Mouse (Mus musculus) neural tube, embryonic 10.5 days (tissue): ENCODE results near the gene Spata33.
A peak's percentile ranks its signal among the peaks of the same experiment; 100 is the strongest.
"Not testable (repeated sequence)": the region's sequence is repeated elsewhere in the genome, so short reads cannot be mapped to it uniquely, and the experiment has no call there.

Experiments
- DNase-seq: peaks from one replicate; pipeline ENCODE4 v3.0.0-alpha.2; 2017; ENCODE audit warnings: low spot score; ENCODE audit errors: extremely low spot score

Spata33 gene

GRCm38 (mm10) chr8:123233300-123233699 is 20.7 kb downstream of the Spata33 start:
- DNase-seq: no peak

- no peak for DNase-seq
These were observed 21.1 kb downstream of the Spata33 start for GRCm38 (mm10) chr8:123233760-123234159.

- DNase-seq: no peak
These were observed 22.4 kb downstream of the Spata33 start for GRCm38 (mm10) chr8:123234918-123235519.

- peak; percentile 81 for DNase-seq
These were observed 23.2 kb downstream of the Spata33 start, which contains the start of gene Spata2l for GRCm38 (mm10) chr8:123235520-123236497. Gene Spata2l (minus strand): TSS chr8:123236233.

GRCm38 (mm10) chr8:123239398-123239797 is 26.8 kb downstream of the Spata33 start:
- no peak for DNase-seq

- no peak for DNase-seq
These were observed 29.7 kb downstream of the Spata33 start for GRCm38 (mm10) chr8:123242107-123242923.

GRCm38 (mm10) chr8:123243053-123243452 is 30.4 kb downstream of the Spata33 start:
- no peak for DNase-seq

- DNase-seq: no peak
These were observed 31.8 kb downstream of the Spata33 start for GRCm38 (mm10) chr8:123244382-123244781.

GRCm38 (mm10) chr8:123245543-123245942 is 32.9 kb downstream of the Spata33 start:
- DNase-seq: no peak

- DNase-seq: no peak
These were observed 35.1 kb downstream of the Spata33 start for GRCm38 (mm10) chr8:123247748-123248147.

GRCm38 (mm10) chr8:123248596-123248995 is 36.0 kb downstream of the Spata33 start:
- no peak for DNase-seq

GRCm38 (mm10) chr8:123250940-123251339 is 38.3 kb downstream of the Spata33 start:
- DNase-seq: no peak

- no peak for DNase-seq
These were observed 40.3 kb downstream of the Spata33 start for GRCm38 (mm10) chr8:123252925-123253324.

GRCm38 (mm10) chr8:123253451-123254098 is 40.9 kb downstream of the Spata33 start:
- DNase-seq: no peak

- DNase-seq: peak; percentile 90
These were observed 41.7 kb downstream of the Spata33 start, which contains the start of the genes Zfp276 and Vps9d1 for GRCm38 (mm10) chr8:123254099-123254885. Gene Zfp276 (plus strand): TSS chr8:123254195. Gene Vps9d1 (minus strand): TSS chr8:123254348.

GRCm38 (mm10) chr8:123255170-123255569 is 42.5 kb downstream of the Spata33 start:
- DNase-seq: no peak

GRCm38 (mm10) chr8:123257114-123257513 is 44.5 kb downstream of the Spata33 start:
- DNase-seq: no peak

- DNase-seq: not testable (repeated sequence)
These were observed 45.0 kb downstream of the Spata33 start for GRCm38 (mm10) chr8:123257593-123257992.

- DNase-seq: peak; percentile 27
These were observed 55.5 kb downstream of the Spata33 start for GRCm38 (mm10) chr8:123267926-123268656.
